Mouse (Mus musculus): ENCODE data around the gene Zfp827.
A peak's percentile ranks its signal among the peaks of the same experiment; 100 is the strongest.
"Not testable (repeated sequence)": the region's sequence is repeated elsewhere in the genome, so short reads cannot be mapped to it uniquely, and the experiment has no call there.

Zfp827 gene

DNA sequence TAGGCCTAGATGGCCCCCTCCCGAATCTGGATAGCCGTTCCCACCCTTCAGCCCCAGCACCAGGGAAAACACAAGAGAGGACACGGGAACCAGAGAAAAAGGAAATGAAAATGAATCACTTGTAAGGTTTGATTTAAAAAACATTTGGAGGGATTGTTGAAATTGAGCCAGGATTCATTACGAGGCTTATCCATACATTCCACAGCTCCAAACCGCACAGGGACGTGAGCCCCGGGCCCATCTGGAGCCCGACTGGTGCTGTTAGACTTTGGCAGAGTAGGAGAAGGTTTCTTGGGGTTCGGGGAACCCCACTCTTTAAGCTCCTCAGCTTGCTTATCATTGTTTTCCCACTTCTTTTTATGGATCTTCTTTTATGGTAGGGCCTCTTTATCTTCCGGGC lies 76.9 kb downstream of the Zfp827 start:
- DNase-seq (ENCODE audit: low read depth, low spot score): no peak

DNA sequence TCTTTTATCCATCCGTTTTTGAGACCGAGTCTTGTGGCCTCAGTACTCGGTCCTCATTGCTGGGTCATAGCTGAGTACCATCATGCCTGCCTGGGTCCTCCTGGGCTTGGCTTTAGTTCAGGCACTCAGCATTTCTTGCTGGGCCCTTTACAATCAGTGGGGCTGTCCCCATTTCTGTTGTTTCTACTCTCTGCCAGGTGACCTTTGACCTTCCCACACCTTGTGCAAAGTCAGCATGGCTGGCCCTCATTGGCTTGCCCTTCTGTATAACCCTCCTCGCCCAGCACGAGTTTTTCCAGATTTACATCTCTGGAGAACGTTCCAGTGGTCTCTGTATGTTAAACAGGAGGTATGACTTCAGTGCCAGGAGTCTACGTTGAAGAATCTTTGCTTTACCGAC lies 83.2 kb downstream of the Zfp827 start:
- no peak for DNase-seq (ENCODE audit: low read depth, low spot score)

- DNase-seq (ENCODE audit: low read depth, low spot score): no peak
Observed at GRCm38 (mm10) chr8:79112480-79112879, 84.2 kb downstream of the Zfp827 start.

DNA sequence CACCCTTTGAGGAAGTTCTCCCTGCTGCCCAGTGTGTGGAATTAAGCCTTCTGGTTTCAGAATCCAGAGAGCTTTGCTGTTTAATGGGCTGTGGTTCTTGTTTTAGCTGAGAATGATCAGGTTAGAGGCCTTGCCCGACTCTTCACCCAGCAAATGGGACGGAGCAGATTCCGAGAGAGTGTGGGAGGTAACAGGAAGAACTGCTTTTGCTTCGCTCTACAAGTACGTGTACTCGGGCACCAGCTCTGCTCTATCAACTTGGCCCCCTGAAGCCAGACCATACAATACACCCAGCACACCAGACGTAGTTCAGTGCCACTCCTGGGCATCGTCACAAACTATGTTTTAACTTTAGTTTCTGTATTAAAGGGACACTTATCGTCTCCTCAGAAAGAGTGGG lies 85.3 kb downstream of the Zfp827 start:
- no peak for DNase-seq (ENCODE audit: low read depth, low spot score)

DNA sequence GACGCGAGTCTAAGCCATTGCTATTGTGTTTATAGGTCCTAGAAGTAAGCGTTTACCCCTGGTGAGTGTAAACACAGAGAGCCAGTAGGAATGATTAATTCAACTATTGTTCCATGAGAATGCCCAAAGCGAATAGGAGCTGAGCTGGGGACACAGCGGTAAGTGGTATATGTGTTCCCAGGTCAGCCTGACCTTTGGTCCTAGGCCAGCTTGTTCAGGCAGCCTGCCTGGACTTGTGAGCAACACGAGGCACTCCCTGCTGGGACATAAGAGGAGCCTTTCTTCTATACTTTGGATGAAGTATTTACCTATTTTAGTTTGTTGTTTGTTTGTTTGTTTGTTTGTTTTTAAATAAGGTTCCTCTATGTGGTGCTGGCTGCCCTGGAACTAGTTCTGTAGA lies 86.3 kb downstream of the Zfp827 start:
- DNase-seq (ENCODE audit: low read depth, low spot score): no peak

DNA sequence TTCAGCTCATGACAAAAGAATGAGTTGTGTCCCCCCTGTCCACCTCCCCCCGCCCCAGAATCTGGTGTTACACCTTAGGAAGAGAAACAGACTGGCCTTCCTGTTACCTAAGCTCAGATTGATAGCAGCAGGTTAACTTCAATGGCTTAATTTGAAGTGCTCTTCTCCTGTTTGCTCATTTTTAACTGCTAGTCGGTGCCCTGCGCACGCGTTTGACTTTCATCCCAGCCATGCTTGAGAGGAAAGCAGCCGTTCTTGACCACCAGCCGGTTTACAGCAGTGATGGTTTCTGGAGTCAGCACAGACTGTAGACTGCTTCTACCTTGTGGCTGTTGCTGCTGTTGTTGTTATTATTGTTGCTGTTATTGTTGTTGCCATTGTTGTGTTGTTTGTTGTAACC lies 88.2 kb downstream of the Zfp827 start:
- no peak for DNase-seq (ENCODE audit: low read depth, low spot score)

DNA sequence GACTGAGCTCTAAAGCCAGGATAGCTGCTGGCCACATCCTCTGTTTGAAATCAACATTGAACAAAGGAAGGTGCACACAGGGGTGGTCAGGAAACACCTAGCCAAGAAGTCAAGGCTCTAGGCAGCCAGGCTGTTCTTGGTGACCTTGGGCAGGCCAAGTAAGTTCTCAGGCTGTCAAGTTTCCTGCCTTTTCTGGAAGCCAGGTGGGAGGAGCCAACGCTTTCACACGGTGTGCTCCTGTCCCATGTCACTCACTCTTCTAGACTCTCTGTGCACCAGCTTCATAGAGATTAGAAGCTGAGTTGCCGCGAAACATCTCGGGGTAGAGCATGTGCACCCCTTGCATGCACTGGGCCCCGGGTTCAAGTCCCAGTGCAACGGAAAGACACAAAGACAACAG lies 89.5 kb downstream of the Zfp827 start:
- no peak for DNase-seq (ENCODE audit: low read depth, low spot score)

GRCm38 (mm10) chr8:79121614-79122013 lies 93.4 kb downstream of the Zfp827 start:
- DNase-seq (ENCODE audit: low read depth, low spot score): no peak

DNA sequence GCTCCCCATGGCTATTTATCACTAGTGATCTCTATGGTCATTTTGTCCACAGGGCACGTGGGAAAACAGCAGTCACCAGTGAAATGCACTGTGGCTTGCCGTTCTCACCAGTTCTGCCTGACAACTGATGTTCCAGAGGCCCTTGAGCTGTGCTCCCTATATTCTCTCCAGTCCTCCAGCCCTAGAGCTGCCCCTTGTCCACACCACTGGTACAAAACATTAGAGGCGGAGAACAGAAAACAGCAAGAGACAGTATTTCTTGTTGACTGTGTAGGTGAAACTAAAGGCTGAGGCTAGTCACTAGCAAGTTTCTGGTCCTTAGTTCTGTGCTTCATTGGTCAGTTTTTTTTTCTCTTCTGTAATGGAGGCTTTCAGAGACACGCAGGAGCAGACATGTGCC lies 96.0 kb downstream of the Zfp827 start:
- DNase-seq (ENCODE audit: low read depth, low spot score): no peak

DNA sequence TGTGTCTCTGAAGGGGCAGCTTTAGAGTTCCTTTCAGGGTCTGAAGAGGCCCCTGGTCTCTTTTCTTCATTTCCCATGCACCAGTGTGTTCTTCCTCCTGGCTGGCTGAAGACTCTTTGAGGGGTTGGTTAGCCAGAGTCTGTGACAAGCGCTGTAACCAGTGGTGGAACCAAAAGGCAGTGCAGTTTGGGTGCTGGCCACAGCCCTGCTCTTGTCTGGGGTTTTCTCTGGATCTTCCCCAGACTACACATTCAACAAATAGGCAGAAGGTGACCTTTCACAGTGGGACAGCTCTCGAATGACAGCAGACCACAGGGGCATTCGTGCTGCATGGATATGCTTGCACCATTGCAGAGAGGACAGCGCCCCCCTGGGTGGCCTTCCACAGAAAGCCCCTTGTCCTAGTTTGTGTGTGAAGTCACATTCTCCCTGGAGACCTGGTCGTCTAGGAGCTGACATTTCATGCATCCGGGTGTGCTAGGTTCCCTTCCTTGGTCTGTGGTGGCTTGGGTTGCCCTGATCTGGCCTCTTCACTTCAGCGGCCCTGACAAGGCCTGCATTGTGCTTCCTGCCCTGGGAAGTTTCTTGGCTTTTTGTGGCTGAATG lies 99.1 kb downstream of the Zfp827 start:
- no peak for DNase-seq (ENCODE audit: low read depth, low spot score)

DNA sequence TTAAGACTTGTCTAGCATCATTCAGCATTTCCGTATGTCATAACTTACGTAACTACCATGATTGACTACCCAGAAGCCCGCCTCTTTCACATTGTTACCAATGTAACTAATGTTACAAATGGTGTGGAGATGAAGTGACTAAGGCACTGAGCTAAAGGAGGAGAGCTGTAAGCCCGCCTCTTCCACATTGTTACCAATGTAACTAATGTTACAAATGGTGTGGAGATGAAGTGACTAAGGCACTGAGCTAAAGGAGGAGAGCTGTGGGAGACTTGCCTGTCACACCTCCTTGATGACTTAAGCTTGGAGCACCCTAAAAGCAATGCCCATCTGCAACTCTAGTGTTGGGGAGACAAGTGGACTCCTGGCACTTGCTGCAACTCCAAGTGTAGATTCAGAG lies 100.3 kb downstream of the Zfp827 start:
- not testable (repeated sequence) for DNase-seq (ENCODE audit: low read depth, low spot score)

- no peak for DNase-seq (ENCODE audit: low read depth, low spot score)
Observed at GRCm38 (mm10) chr8:79139614-79140013, 111.4 kb downstream of the Zfp827 start.

GRCm38 (mm10) chr8:79140981-79141380 lies 112.7 kb downstream of the Zfp827 start:
- no peak for DNase-seq (ENCODE audit: low read depth, low spot score)

DNA sequence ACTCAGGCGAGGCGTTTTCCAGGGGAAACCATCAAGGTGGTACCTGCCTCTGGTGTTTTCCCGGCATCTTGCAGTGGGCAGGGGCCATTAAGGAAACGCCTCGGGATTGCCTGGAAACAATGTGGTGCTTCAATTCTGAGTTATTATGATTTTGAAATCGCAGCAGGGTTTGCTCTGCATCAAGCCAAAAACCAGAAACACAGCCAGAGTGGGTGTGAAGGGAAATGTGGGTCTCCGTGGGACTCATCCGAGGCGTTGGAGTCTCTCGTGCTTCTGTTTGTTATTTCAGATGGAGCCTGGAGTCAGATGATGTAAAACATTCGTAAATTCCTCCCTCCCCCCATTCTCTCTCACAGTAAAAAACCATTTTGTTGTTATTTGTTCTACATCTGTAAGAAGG lies 113.4 kb downstream of the Zfp827 start:
- no peak for DNase-seq (ENCODE audit: low read depth, low spot score)

DNA sequence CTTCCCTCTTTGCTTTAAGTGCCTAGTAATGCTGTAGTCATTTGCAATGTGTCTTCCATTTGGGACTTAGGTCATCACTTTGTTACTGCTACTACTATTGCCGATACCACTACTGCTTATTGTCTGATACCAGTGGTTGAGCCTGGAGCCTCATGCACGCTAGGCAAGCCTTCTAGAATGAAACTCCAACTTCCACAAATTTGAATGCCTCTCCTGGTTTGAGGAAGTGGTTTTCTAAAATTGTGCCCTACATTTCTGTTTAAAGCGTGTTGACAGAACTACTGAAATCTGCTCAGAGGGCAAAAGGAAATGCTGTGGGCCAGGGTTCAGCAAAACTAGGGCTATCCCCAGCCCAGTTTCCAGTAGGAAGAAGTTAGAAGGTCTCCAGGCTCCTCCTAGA lies 115.5 kb downstream of the Zfp827 start:
- DNase-seq (ENCODE audit: low read depth, low spot score): no peak

DNA sequence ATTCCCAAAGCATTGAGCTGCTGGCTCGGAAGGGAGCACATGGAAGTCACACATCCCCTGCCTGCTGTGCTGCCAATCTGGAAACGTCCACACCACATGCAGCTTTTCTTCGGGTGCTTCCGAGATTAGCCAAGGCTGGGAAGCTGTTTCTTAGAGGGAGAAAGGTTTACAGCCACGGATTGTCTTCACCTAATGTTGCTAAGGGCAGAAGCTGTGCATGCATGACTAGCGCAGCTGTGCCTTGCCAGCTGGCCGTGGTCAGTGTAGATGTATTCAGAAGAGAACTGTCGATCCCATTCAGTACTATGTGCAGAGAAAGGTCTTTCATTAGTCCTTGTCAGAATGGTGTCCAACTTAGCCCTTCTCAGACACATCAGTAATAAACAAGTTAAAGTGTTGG lies 117.0 kb downstream of the Zfp827 start:
- no peak for DNase-seq (ENCODE audit: low read depth, low spot score)

GRCm38 (mm10) chr8:79145626-79146025 lies 117.4 kb downstream of the Zfp827 start:
- DNase-seq (ENCODE audit: low read depth, low spot score): no peak

DNA sequence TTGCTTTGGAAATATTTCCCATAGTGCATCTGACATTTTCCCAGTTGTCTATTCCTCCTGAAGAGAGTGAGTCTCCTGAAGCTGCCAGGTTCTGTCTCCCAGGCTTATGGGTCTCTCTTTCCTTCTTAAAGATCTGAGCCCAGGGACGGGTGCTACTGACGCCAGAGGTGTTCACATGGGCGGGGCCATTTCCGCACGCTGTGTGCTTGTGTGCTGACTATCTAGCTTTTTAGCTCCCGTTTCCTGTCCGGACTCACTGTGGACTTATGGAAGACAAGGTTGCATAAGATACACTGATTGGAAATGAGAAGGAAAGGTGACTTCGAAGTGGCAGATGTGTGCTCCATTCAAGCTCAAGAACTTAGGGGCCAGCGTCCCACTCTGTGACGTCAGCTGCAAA lies 120.6 kb downstream of the Zfp827 start:
- DNase-seq (ENCODE audit: low read depth, low spot score): no peak

DNA sequence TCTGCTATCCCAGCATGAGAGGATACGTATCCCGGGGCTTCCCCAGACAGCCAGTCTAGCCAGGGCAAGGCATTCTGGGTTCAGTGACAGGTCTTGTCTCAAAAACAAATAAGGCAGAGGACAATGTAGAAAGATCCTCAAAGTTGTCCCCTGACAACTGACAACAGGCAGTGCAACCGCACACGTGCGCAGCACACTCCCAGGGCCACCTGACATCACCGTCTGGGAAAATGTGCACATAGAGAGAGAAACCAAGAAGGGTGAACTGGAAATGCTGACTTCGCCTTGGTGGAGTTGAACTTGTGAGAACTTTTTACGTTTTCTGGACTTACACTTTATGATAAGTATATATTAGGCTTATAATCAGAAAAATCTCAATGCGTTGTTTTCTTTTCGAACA lies 121.6 kb downstream of the Zfp827 start:
- no peak for DNase-seq (ENCODE audit: low read depth, low spot score)

- DNase-seq (ENCODE audit: low read depth, low spot score): peak; percentile 59
Observed at GRCm38 (mm10) chr8:79150544-79151192, 122.4 kb downstream of the Zfp827 start.

DNA sequence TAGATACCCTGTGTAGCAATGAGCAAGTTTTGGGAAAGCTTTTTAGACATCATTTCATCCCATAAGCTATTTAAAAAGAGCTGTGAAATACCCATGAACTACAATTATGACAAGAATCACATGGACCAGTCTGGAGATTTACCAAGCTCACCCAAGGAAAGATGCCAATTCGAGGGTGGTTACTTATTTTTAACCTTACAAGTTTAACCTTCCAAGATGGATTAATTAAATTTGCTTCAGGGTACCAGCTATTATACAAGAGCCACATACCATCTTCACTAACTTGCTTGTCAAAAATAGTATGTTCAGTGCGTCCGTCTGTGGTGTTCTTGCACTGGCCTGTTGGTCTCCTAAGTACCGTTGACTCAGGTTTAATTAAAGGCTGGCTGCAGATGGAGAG lies 123.4 kb downstream of the Zfp827 start:
- no peak for DNase-seq (ENCODE audit: low read depth, low spot score)

DNA sequence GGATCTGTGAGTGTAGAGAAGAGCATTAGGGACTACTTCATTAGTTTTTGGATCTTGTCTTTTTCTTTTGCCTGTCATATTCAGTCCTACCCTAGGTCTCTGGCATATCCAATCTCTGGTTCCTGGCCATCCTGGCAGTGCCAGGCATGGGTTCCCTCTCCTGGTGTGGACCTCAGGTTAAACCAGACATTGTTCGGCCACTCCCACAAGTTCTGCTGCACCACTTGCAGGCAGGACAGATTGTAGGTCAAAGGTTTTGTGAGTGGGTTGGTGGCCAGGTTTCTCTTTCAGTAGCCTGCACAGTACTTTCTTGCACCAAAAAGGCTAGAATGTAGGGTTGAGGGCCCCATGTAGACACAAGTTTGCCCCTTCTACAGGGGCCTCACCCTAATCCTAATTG lies 125.0 kb downstream of the Zfp827 start:
- no peak for DNase-seq (ENCODE audit: low read depth, low spot score)

DNA sequence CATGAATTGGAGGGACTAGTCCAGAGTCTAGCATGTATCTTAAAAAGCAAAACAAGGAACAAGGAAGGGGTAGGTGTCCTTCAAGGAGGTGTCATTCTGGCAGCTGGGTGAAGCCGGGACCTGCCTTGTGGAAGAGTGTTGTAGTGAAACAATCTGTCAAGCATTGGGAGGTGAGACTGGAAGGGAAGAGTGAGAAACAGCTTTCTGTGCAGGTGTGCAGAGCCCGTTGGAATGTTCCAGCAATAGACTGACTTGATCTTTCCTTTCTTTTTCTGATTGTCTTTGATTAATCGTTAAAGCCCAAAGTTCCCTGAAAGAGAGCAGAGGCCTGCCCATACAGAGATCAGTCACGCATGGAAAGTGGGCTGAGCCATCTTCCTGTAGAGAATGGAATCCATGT lies 125.4 kb downstream of the Zfp827 start:
- DNase-seq (ENCODE audit: low read depth, low spot score): no peak

All from CD4-positive, CD25-positive, alpha-beta regulatory T cell, adult 2 months (primary cell).